Mouse (Mus musculus): Measurements from ENCODE around the gene Ociad2.
A peak's percentile ranks its signal among the peaks of the same experiment; 100 is the strongest.

Ociad2 gene

GRCm38 (mm10) chr5:73340723-73341235 lies at the start of gene Ociad2:
Gene Ociad2, minus strand, starts transcription at chr5:73341028.
- no peak for DNase-seq

- DNase-seq, result peak; percentile 15
Measured at GRCm38 (mm10) chr5:73383647-73383970, 42.8 kb upstream of the Ociad2 start.

- DNase-seq, result peak; percentile 47
Measured at GRCm38 (mm10) chr5:73382737-73383646, 42.2 kb upstream of the Ociad2 start.

GRCm38 (mm10) chr5:73381976-73382540 lies 41.2 kb upstream of the Ociad2 start:
- DNase-seq, result no peak

- DNase-seq, result no peak
Measured at GRCm38 (mm10) chr5:73381510-73381909, 40.7 kb upstream of the Ociad2 start.

GRCm38 (mm10) chr5:73380829-73381228 lies 40.0 kb upstream of the Ociad2 start:
- no peak for DNase-seq

GRCm38 (mm10) chr5:73379908-73380307 lies 39.1 kb upstream of the Ociad2 start:
- DNase-seq, result peak; percentile 51

- DNase-seq, result no peak
Measured at GRCm38 (mm10) chr5:73376491-73376890, 35.7 kb upstream of the Ociad2 start.

GRCm38 (mm10) chr5:73376041-73376440 lies 35.2 kb upstream of the Ociad2 start:
- no peak for DNase-seq

GRCm38 (mm10) chr5:73373184-73373583 lies 32.4 kb upstream of the Ociad2 start:
- DNase-seq, result no peak

GRCm38 (mm10) chr5:73372601-73373000 lies 31.8 kb upstream of the Ociad2 start:
- DNase-seq, result no peak

- DNase-seq, result no peak
Measured at GRCm38 (mm10) chr5:73369731-73370130, 28.9 kb upstream of the Ociad2 start.

GRCm38 (mm10) chr5:73368845-73369447 lies 28.1 kb upstream of the Ociad2 start:
- DNase-seq, result no peak

- no peak for DNase-seq
Measured at GRCm38 (mm10) chr5:73367906-73368305, 27.1 kb upstream of the Ociad2 start.

GRCm38 (mm10) chr5:73364107-73364864 lies 23.5 kb upstream of the Ociad2 start:
- no peak for DNase-seq

GRCm38 (mm10) chr5:73362791-73363190 lies 22.0 kb upstream of the Ociad2 start:
- DNase-seq, result no peak

- DNase-seq, result no peak
Measured at GRCm38 (mm10) chr5:73362338-73362737, 21.5 kb upstream of the Ociad2 start.

GRCm38 (mm10) chr5:73360240-73360639 lies 19.4 kb upstream of the Ociad2 start:
- no peak for DNase-seq

GRCm38 (mm10) chr5:73359752-73360141 lies 18.9 kb upstream of the Ociad2 start:
- no peak for DNase-seq

GRCm38 (mm10) chr5:73359134-73359751 lies 18.4 kb upstream of the Ociad2 start:
- no peak for DNase-seq

- DNase-seq, result no peak
Measured at GRCm38 (mm10) chr5:73355393-73355792, 14.6 kb upstream of the Ociad2 start.

GRCm38 (mm10) chr5:73353978-73354377 lies 13.2 kb upstream of the Ociad2 start:
- no peak for DNase-seq

- DNase-seq, result no peak
Measured at GRCm38 (mm10) chr5:73353519-73353918, 12.7 kb upstream of the Ociad2 start.

Data from kidney, adult 11 months (tissue).